Mouse (Mus musculus): ENCODE measurements around the gene Adgrg6.

Adgrg6 gene

GRCm38 (mm10) chr10:14491838-14492237, 53.6 kb downstream of the Adgrg6 start:
- DNase-seq (ENCODE audit: low read depth) = no peak

DNA sequence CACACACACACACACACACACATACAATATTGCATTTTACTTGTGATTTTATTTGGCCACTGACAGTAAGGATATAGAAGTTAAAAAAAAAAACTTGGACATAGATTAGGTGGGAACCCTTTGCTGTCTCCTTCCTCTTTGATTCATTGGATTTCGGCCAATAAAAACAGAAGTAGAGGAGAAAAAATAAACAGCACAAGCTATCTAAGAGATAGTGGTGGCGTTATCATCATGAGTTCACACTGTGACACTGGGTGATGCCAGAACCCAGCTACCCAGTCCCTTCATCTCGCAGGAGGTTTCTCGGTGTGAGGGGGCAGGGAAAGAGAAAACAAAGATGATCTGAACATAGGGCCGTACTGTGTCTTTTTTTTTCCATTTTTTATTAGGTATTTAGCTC, 62.2 kb downstream of the Adgrg6 start:
- DNase-seq (ENCODE audit: low read depth) = no peak

DNA sequence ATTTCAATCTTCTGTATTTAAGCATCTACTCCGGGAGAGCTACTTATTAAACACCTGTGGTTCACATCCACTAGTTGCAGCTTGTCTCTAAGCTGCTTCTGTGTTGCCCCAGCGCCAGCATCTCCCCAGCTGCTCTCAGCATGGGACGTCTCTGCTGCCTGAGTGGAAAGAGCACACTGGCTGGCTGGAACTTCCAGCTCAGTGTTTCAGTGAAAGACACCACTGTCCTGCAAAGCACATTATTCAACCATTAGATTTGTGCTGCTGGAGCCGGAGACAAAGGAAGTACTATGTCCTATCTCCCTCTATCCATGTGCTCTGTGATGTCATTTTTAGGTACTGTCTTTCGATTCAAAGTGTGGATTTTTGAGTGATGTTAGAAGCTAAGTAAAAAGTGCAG, 63.0 kb downstream of the Adgrg6 start:
- no peak for DNase-seq (ENCODE audit: low read depth)

DNA sequence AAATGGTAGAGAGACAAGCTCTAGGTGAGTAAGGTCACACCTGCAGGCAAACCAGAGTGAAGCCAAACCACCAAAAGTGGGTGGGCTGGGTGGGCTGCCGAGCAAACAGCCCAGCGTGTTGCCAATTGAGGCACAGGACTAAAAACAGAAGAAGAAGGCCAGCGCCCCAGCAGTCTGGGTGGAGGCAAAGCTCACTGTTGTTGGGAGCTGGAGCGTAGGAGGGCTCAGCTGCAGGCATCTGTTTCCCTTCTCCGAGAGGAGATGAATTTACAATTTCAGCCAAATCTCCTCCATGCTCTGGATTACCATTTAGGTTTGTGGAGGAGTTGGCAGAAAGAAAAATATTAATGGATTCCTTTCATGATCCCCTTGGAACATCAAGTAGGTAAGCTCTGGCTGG, 64.5 kb downstream of the Adgrg6 start:
- no peak for DNase-seq (ENCODE audit: low read depth)

DNA sequence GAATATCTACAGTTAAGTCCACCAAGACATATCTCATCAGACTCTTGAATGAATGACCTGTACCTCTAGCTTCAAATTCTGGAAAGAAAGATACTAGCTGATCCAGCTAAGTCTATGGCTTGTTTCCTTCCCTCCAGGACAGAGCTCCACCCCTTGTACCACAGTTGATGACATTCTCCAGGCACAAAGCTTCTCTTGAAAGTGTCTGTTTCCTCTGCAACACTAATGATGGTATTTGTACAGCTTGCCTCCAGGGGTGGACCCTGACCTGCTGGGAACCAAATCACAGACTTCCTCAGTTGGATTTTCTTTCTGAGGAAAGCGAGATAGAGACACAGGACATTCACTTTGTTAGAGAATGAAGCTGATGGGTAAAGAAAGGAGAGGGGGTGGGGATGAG, 69.1 kb downstream of the Adgrg6 start:
- DNase-seq (ENCODE audit: low read depth) = no peak

GRCm38 (mm10) chr10:14475641-14476040, 69.8 kb downstream of the Adgrg6 start:
- no peak for DNase-seq (ENCODE audit: low read depth)

DNA sequence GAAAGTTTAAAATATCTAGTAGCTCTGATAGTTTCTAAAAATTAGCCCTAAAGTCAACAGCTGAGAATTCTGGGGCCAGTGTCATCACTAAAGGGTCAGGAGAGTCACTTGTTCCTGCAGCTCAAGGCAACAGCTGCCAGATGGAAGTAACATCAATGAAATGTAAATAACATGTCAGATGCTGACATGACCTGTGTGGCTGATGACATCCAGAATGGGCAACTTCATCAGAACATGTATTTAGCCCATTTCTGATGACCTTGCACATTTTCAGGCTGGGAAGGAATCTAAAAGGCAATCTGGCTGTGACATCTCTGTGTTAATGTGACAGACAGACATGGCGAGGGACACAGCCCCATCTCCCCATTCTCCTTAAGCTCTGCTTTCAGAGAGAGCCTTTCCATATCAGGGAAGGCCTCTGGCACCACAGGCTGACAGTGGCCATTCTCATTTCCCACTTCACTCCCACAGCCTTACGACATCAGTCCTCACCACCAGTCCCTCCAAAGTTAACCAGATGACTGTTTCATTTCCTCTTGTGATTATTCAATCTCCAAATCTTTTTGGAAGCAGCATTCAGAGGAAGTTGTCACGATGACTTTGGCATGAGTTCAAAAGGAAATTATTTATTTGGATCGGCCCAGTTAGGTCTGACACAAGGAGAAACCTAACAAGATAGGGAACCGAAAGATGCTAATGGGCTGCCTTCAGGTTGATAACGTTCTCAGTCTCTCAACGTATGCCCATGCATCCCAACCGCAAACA, 70.7 kb downstream of the Adgrg6 start:
- no peak for DNase-seq (ENCODE audit: low read depth)

DNA sequence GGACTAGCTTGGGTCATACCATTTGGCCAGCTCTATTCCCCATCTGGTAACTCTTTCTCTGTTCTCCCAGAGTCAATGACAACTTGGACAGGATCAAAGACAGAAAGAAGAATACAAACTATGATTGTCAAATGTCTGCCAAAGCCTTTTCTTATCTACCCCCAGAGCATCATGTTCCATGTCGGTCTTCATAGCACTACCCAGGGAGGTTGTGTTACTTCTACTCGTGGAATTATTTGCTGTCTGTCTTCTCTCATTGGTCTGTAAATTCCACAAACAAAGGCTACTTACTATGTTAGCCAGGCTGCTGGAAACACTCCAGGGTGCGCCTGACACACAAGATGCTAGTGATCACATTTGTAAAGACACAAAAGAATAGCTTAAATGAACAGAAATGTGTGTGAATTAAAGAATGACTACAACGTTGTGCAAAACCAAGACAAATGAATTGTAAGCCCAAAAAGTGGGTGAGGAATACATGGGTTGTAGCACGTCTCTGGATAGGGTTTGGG, 74.4 kb downstream of the Adgrg6 start:
- DNase-seq (ENCODE audit: low read depth) = no peak

DNA sequence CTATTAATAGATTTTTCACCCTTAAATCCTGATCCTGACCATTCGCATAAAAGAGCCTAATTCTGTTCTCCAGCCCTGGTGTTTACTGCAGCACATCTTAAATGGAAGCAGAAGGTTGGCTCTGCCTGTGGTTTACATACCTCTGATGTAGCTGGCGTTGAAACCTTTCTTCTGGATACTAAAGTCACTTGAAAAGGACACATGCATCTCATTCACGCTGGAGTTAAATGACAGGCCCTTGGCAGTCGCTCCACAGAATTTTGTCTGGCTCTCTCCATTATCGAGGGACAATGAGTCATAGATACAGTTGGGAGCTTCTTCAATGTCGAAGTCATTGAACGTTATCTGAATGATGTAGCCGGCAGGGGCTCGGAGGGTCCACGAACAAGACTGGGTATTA, 76.8 kb downstream of the Adgrg6 start:
- no peak for DNase-seq (ENCODE audit: low read depth)

GRCm38 (mm10) chr10:14463796-14464511, 81.5 kb downstream of the Adgrg6 start:
- DNase-seq (ENCODE audit: low read depth) = no peak

DNA sequence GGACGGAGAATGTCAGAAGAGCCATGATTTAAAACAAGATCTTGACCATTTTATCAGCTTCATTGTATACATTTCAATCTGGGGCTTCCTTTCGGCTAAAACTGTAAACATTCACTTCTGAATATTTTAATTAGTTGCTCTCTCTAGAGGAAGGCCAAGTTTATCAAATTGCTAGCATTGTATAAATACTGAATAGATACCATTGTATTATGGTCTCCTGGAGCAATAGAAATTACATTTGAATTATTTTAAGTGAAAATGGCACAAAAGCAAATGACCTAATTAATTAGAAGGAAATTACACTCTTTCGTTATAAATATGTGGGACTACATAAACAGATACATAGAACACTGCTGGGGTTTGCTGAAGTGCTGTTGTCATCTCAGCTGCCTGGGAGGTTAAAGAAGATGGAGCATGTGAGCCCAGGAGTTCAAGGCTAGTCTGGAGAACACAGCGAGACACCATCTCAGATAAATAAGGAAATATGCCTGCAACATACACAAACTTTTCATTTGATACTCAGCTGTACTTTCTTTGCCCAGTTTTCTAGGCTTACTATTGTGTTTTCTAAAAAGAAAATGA, 84.4 kb downstream of the Adgrg6 start:
- DNase-seq (ENCODE audit: low read depth) = no peak

GRCm38 (mm10) chr10:14460252-14460932, 85.1 kb downstream of the Adgrg6 start:
- no peak for DNase-seq (ENCODE audit: low read depth)

DNA sequence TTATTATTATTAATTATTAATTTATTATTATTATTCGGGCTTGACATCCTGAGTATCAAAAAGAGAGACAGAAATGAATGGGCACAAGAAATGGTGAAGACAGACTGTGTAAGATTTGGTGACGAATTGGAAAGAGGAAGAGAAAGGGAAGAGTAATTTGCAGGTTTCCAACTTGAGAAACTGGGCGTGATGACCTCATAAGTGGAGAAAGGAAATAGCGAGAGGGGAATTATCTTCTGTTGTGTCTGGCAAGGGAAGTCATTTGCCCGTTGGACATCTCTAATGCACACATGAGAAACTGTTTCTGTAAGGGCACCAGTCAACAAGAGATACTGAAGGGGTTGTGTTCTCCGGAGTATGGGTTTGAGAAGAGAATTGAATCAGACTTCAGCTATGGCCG, 85.6 kb downstream of the Adgrg6 start:
- no peak for DNase-seq (ENCODE audit: low read depth)

- no peak for DNase-seq (ENCODE audit: low read depth)
Measured at GRCm38 (mm10) chr10:14459330-14459729, 86.1 kb downstream of the Adgrg6 start.

DNA sequence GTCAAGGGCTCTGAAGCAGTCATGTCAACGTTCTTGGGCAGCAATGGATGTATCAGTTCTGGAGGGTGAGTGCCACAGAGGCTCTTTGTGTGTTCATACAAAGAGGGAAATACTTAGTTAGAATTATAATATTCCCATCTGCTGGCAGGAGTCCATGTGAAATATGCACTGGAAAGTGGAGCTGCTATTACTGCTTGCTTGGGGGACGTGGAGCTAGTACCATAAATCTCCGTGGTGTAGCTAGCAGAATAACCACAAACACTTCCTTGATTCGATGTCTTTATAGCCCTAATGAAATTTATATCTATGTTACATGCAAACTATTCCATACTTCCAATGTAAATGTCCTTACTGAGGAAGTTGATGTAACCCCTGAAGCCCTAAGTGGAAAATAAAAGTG, 91.0 kb downstream of the Adgrg6 start:
- DNase-seq (ENCODE audit: low read depth) = no peak

DNA sequence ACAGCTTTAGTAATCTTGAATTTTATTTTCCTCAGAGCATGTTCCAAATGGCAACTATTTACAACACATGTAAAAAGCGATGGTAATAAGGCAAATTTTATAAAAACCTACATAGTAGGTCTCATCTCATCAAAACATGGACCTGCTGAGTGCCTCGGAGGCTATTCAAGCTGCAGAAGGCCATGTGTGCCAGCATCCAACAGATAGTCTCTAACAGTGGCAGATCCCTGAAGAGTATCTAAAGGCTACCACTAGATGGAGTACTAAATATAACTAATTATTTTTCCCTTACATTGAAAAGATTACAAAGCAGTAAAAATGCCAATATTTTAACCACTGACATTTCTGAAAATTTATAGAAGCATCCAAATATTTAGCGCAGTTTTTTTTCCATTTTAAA, 93.6 kb downstream of the Adgrg6 start:
- no peak for DNase-seq (ENCODE audit: low read depth)

GRCm38 (mm10) chr10:14450073-14450472, 95.4 kb downstream of the Adgrg6 start:
- peak; percentile 32 for DNase-seq (ENCODE audit: low read depth)

DNA sequence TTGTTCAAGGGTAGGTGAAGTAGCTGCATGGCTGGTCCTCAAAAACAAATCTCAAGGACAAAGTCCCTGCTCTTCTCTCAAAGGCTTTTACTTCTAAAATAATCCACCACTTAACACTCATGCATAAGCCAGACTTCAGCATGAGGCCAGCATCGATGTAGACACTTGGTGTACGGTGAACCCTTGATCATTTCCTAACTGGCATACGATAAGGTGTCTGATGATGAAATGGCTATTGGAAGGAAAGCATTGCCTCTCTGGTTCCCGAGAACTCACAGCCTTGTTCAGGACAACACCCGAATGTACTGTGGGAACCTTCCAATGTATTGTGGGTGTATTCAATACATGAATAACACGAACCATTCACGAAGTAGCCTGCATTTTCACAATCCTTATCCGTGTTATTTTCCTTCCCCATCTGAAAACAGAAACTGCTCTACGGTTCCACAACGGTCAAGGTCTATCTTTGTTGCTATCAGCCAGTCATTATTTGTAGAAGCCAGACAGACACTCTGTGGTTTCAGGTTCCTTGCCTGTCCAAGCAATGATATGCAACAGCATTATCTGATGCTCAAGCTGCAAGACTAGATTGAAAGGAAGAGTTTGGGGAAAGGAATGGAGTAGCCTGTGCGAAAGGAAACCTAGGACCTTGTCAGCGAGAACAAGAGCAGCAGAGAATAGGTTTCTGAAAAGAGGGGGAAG, 99.7 kb downstream of the Adgrg6 start:
- DNase-seq (ENCODE audit: low read depth) = peak; percentile 21

DNA sequence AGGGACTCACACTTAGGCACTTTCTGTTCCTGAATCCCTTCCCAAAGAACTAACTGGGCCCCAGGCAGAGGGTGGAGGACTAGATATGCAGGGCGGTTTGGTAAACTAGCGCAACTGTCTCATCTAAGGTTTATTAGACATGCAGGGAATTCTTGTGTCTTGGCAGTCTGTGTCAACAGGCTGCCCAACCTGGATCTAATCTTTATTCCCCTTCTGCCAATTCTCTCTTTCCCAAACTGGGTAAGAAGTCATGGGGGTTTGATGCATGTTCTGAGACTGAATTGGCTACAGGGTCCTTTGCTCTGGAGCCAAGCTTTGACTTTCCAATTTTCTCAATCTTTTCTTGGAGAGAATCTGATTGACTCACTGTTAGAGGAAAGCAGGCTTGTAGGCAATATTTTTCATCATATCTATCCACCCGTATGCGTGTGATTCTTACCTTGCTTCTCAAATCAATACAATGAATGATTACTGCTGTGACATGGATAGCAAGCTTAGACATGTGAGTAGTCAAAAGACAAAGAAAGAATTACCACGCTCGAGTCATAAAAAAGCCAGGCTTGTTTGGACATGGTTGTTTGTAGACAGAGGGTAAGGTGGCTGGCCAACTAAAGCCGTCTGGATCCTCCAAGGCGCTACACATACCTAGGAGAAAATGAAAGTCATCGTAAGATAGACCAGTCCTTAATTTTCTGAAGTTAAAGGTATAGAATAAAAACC, 104.4 kb downstream of the Adgrg6 start:
- DNase-seq (ENCODE audit: low read depth) = no peak

DNA sequence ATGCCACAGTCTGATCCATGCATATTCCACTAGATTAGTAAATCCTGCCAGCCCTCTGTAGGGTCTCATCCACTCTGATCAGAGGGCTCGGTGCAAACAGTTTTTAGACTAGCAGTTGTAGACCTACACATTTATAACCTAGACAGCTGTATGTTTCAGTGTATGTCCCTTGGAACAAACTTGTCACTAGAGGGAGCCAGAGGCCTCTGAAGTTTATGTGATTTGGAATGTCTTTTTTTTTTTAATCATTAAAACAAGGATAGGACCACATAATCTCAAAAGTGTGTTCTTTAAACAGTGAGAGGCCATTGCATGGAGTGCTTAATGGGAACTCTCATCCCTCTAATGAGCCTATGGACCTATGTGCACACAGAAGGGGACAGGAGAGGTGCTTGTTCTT, 141.4 kb downstream of the Adgrg6 start:
- DNase-seq (ENCODE audit: low read depth) = peak; percentile 7

DNA sequence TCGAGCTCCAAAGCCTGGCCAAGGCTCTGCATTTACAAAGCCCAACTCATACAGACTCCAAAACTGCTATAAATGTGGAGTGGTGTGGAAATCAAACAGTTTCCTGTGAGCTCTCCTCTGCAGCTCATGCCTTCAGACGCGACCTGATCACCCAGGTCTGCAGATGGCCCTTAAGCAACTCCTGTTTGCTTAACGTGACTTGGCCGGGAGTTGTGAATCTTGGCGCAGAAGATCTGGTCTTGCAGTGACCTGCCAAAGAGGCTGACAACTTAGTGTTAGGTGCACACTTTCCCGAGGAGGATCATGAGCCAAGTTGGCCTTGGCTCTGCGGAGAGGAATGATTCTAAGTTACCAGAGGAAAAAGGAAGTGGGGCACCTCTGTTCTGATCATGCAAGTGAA, 143.7 kb downstream of the Adgrg6 start:
- DNase-seq (ENCODE audit: low read depth) = no peak

All from c-Kit-positive CD71-positive TER-119-negative erythroid progenitor cells, embryonic 14.5 days (primary cell).